Mouse (Mus musculus) lung, adult 2 months (tissue): ENCODE results near the gene Hoxb9. TPM values are rescaled to one million over a fixed set of nuclear protein-coding genes. Genes with fewer than 3 reads are reported as not detected.

ENCODE experiments used
- DNase-seq: peaks from one replicate; pipeline ENCODE4 v3.0.0; 2022
- H3K4me1 ChIP-seq: fragments of 200-500 bp; 2 replicates; pipeline ENCODE4 v1.6.1; 2011; ENCODE audit warnings: low read length; ENCODE audit not compliant: control insufficient read depth, insufficient read depth
- H3K4me3 ChIP-seq: fragments of 200-500 bp; replicated peaks from 2 replicates; pipeline ENCODE3; 2011; ENCODE audit warnings: low read depth, mild to moderate bottlenecking, control low read depth, low read length; ENCODE audit errors: extremely low read depth
- CTCF ChIP-seq: fragments of 200-500 bp; IDR thresholded peaks from 2 replicates; pipeline ENCODE4 v1.5.1; 2011; ENCODE audit warnings: mild to moderate bottlenecking, low read length, control low read depth; ENCODE audit not compliant: insufficient read depth
- POLR2A ChIP-seq: fragments of 200-500 bp; IDR thresholded peaks from 2 replicates; pipeline ENCODE4 v1.6.1; 2011; ENCODE audit warnings: low read depth, mild to moderate bottlenecking, control low read depth, low read length, borderline replicate concordance; ENCODE audit errors: extremely low read depth
- WGBS: fragments of 180-500 bp; shearing (Covaris S2); methylation state at CpG from one replicate; pipeline ENCODE4 v1.1.7; 2018; 5-methylcytosine and 5-hydroxymethylcytosine counted together
- polyA plus RNA-seq: library from polyadenylated mRNA; depleted of rRNA; stranded (reverse); fragments of >200 nt; gene quantifications from 2 replicates; pipeline ENCODE4 v1.2.3, GENCODE M21; 2012

Gene Hoxb9
- polyA plus RNA-seq, 1 experiment = not detected

DNA sequence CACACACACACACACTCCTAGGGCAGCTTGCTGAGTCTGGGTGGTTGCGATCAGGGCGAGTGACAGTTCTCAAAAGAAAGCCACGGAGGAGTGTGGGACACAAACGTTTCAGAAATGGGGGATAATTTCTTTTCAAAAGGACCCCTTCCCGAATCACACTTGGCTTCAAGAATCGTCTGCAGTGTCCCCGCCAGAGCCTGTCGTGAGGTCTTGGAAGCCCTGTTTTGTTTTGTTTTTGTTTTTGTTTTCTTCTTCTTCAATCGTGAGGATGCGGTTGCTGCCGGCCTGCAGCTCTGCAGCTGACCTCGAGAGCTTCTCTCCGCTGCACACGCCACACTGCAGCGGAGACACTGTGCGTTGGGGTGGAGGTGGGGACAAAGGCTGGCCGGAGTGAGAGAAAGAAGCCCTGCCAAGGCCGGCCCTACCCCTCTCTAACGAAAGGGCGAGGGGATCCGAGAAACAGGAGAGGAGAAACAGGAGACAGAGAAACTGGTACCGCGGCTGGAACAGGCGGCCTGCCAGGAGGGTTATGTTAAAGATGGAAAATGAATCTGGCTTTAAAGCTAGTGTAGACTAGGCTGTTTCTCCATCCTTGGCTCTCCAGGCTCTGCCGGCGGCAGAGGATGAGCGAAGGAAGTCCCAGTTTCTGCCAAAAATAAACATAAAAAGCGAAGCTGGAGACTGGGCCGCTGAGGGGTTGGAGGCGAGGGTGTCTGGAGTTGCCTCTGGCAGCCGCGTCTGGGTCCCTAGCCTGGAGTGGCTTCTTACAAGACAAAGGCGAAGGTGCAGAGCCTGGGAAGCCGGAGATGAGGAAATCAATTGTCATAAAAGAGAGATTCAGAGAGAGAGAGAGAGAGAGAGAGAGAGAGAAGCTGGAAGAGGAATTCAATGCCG is 6.1 kb downstream of the Hoxb9 start:
- no peak for DNase-seq
- TF ChIP-seq POLR2A (no peak), CTCF (no peak)
- 5% methylated on average over 35 of the region's 35 CpGs for WGBS
- Histone ChIP-seq H3K4me3 (no peak overlapping the region), H3K4me1 (no peaks in the 10 kb centered on the region)

GRCm38 (mm10) chr11:96278324-96278723 is 7.1 kb downstream of the Hoxb9 start:
- 0 out of 2 replicates have a peak, but pooled peaks cover 2% of the 10 kb centered on the region for H3K4me1 ChIP-seq
- H3K4me3 ChIP-seq = no peak overlapping the region
- no peak for DNase-seq
- no peak for TF ChIP-seq POLR2A
- TF ChIP-seq CTCF = no peak
- 24% methylated on average over 14 of the region's 14 CpGs for WGBS

- 2% methylated on average over 9 of the region's 9 CpGs for WGBS
Observed at GRCm38 (mm10) chr11:96278773-96279172, 7.5 kb downstream of the Hoxb9 start.

DNA sequence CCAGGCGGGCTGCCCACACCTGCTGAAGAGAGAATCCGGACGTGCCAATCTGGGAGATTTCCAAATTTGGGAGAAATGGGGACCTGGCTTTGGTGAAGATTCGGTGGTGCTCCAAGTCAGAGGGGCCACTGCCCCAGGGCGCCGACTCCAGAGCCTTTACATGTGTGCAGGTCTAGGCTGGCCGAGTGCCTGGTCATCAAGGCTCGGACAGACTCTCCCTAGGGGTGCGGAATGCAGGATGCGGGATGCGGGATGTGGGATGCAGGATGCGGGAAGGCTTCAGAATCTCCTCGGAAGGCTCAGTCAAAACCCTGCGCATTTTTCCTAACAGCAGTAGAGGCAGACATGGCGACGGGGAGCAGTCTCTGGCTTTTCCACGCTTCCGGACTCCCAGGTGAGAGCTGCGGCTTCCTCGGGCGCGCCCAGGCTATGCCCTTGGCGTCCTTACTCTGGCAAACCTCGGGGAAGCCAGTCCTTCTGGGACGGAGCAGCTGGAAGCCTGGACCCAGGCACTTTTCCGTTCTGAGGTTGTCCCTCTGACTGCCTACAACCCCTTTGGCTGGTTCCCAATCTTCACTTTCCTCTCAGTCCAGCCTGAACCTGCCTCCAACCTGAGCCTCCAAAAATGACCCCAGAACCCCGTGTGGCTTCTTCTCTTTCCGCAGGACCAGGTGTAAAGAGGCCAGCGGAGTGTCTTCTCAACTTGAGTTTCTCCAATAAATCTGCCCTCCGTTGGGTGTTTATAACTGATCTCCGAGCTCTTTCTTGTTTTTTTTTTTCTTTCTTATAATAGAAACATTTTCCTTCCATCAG is 8.4 kb downstream of the Hoxb9 start:
- 0 out of 2 replicates have a peak, but pooled peaks cover 2% of the 10 kb centered on the region for H3K4me1 ChIP-seq
- H3K4me3 ChIP-seq = no peak overlapping the region
- no peak for DNase-seq
- TF ChIP-seq POLR2A = no peak
- TF ChIP-seq CTCF = no peak
- 7% methylated on average over 31 of the region's 31 CpGs for WGBS

More at GRCm38 (mm10) chr11:96278773-96279172, 7.5 kb downstream of the Hoxb9 start:
- DNase-seq = peak; percentile 80
- H3K4me3 ChIP-seq = no peak overlapping the region
- 0 out of 2 replicates have a peak, but pooled peaks cover 2% of the 10 kb centered on the region for H3K4me1 ChIP-seq
- no peak for TF ChIP-seq POLR2A
- TF ChIP-seq CTCF = peak; percentile 64

GRCm38 (mm10) chr11:96280399-96281378 is 9.4 kb downstream of the Hoxb9 start:
- 37% methylated on average over 8 of the region's 8 CpGs for WGBS
- Histone ChIP-seq H3K4me3 (no peak overlapping the region), H3K4me1 (0 out of 2 replicates have a peak, but pooled peaks cover 2% of the 10 kb centered on the region)
- no peak for TF ChIP-seq POLR2A
- no peak for TF ChIP-seq CTCF
- DNase-seq = no peak

DNA sequence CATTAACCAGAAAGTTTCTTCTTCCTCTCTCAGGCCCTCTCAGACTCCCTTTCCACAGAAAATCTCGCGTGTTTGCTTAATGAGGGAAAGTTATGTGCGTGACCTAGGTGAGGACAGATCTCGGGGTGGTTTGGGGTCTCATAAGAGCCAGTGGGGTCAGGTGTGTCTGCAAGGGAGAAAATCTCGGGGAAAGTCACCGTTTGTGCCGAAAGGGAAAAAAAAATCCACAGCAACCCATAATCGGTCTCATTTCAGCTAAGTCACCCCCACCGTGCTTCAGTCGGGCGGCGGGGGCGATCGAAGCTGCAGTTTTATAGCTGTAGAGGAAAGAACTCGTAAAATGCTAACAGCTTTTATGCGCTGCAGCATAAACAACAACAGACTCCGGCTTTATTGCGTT is 10.1 kb downstream of the Hoxb9 start:
- no peak for DNase-seq
- Histone ChIP-seq H3K4me1 (0 out of 2 replicates have a peak, but pooled peaks cover 2% of the 10 kb centered on the region), H3K4me3 (no peak overlapping the region)
- TF ChIP-seq POLR2A = no peak
- TF ChIP-seq CTCF = no peak
- WGBS = 18% methylated on average over 18 of the region's 18 CpGs

DNA sequence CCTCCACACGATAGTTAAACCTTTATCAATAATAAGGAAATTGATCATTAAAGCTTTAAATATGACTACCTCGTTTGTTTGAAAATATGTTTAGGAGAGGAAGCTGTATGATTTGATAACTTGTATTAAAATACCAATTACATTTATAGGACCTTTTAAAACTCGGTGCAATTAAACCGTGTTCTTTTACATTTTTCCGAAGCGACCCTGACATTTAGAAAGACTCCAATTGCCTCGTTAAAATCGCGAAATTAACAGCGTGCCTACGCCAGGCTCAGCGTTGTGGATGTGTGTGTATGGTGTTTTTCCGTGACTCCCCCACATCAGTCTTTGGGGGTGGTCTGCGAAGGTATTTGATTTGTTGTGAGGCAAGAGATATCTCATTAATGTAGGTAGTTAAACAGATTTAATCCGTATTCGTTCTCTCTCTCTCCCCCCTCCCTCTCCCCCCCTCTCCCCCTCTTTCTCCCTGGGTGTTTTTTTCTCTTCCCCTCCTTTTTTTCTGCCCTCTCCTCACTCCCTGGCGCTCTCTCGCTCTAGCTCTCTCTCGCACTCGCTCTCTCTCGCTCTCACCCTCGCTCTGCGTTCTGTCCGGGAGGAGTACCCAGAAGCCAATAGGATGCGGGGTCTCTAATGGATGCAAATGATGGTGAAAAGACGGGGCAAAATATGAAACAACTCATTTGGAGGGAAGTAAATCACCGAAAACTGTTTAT is 10.8 kb downstream of the Hoxb9 start, which contains the start of gene Hoxb8:
Gene Hoxb8 (plus strand): TSS at position 51 of the 716 bp plus-strand sequence.
- Histone ChIP-seq H3K4me1 (0 out of 2 replicates have a peak, but pooled peaks cover 2% of the 10 kb centered on the region), H3K4me3 (no peak within 1 kb of the TSS)
- TF ChIP-seq CTCF = no peak
- no peak for TF ChIP-seq POLR2A
- WGBS = 9% methylated on average over 27 of the region's 27 CpGs
- no peak for DNase-seq
